Mouse (Mus musculus): ENCODE measurements around the gene Etv6.

DNA sequence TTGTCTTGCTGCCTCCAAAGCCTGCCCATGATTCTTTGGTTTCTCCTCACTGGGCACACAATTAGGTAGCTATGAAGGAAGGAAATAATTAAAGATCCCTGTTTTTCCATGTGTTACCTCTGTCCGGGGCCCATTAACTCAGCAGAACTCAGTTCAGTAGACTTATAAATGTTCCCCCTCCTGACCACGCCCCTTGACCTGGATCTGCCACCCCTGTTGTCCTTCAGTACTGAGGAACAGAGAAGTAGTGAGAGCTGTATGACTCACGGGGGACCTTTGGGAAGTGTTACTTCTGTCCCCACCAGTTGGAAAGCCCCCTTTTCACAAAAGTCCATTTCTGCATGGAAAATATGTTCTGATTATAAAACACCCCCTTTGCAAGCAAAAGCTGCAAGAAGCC lies 226.4 kb downstream of the Etv6 start:
- TF ChIP-seq CTCF (conservative IDR thresholded peaks at IDR 0.05; ENCODE audit: low read length) (no peak), NANOG (IDR thresholded peaks at IDR 0.05; ENCODE audit: borderline replicate concordance, low read length) (no peak)
